ENCODE assay signal across 10 mouse cellular contexts in the genomic region with DNA sequence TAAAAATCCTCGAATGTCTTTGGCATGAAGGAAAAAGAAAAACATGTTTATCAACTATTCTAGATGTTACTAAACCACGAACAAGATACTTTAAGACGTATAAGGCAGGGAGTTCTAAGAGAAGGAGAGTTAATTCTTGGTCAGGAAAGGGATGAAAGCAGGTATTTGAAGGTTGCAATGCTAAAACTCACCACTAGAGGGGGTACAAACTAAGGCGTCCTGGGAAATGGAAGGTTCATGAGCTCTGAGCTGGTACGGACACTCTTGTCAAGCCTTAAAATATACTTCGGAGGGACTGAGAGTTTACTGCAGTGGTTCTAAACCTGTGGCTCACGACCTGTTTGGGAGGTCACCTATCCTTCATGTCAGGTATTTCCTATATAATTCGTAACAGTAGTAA. TPM values are rescaled to one million over a fixed set of nuclear protein-coding genes. Genes with fewer than 3 reads are reported as not detected.
DNase-seq lines count a peak whose midpoint lies in the region; ATAC-seq and TF ChIP-seq lines count a peak whose summit lies in the region.
"Had no signal": no experiment of that assay in that cellular context is flagged by ENCODE, and none has a peak within 500 bp of the region (broad histone marks: within the 10 kb centered on the region; RNA-seq: fewer than 3 reads in every experiment).

No protein-coding gene starts in this region.

- H3K4me1 ChIP-seq in hindbrain, embryonic 14.5 days (replicated peaks; ENCODE audit: control insufficient read depth, insufficient read depth, low read length) = peaks cover 5% of the 10 kb centered on the region; the same call in 1 of the 2 replicates
- H3K4me1 ChIP-seq in hindbrain, embryonic 13.5 days (replicated peaks) = peaks cover 4% of the 10 kb centered on the region; the same call in 1 of the 2 replicates
- no peaks in the 10 kb centered on the region for H3K4me1 ChIP-seq in thymus, adult 2 months (replicated peaks; ENCODE audit: control insufficient read depth, insufficient read depth, low read length)
- H3K4me1 ChIP-seq: embryonic facial prominence, embryonic 12.5 days; liver, embryonic 13.5 days had no signal

- no peak overlapping the region for H3K4me3 ChIP-seq in hindbrain, embryonic 14.5 days (replicated peaks; ENCODE audit: low read length)
- H3K4me3 ChIP-seq in hindbrain, embryonic 13.5 days = no peak overlapping the region
- no peak overlapping the region for H3K4me3 ChIP-seq in thymus, adult 2 months (ENCODE audit: control insufficient read depth, insufficient read depth, low read length)
- H3K4me3 ChIP-seq: embryonic facial prominence, embryonic 12.5 days; liver, embryonic 13.5 days had no signal

- no peak overlapping the region for H3K4me2 ChIP-seq in hindbrain, embryonic 14.5 days (replicated peaks)
- H3K4me2 ChIP-seq in hindbrain, embryonic 13.5 days = no peak overlapping the region
- H3K4me2 ChIP-seq: embryonic facial prominence, embryonic 12.5 days; liver, embryonic 13.5 days had no signal

- no peaks in the 10 kb centered on the region for H3K36me3 ChIP-seq in hindbrain, embryonic 14.5 days (replicated peaks; ENCODE audit: control insufficient read depth, insufficient read depth)
- no peaks in the 10 kb centered on the region for H3K36me3 ChIP-seq in hindbrain, embryonic 13.5 days
- no peaks in the 10 kb centered on the region for H3K36me3 ChIP-seq in thymus, adult 2 months (ENCODE audit: control insufficient read depth, insufficient read depth, low read length)
- H3K36me3 ChIP-seq: embryonic facial prominence, embryonic 12.5 days; liver, embryonic 13.5 days had no signal

- no peaks in the 10 kb centered on the region for H3K9me3 ChIP-seq in hindbrain, embryonic 14.5 days (ENCODE audit: control insufficient read depth, low read length)
- no peaks in the 10 kb centered on the region for H3K9me3 ChIP-seq in hindbrain, embryonic 13.5 days
- H3K9me3 ChIP-seq: embryonic facial prominence, embryonic 12.5 days; liver, embryonic 13.5 days had no signal

- no peak overlapping the region for H3K9ac ChIP-seq in hindbrain, embryonic 14.5 days
- no peak overlapping the region for H3K9ac ChIP-seq in hindbrain, embryonic 13.5 days
- H3K9ac ChIP-seq: embryonic facial prominence, embryonic 12.5 days; liver, embryonic 13.5 days had no signal

- H3K27ac ChIP-seq in hindbrain, embryonic 14.5 days = no peak overlapping the region
- no peak overlapping the region for H3K27ac ChIP-seq in hindbrain, embryonic 13.5 days
- H3K27ac ChIP-seq in thymus, adult 2 months (ENCODE audit: control insufficient read depth, insufficient read depth, low read length) = no peak overlapping the region
- H3K27ac ChIP-seq: embryonic facial prominence, embryonic 12.5 days; liver, embryonic 13.5 days had no signal

- no peak for ATAC-seq in hindbrain, embryonic 14.5 days (ENCODE audit: low FRiP score)
- no peak for ATAC-seq in hindbrain, embryonic 13.5 days (ENCODE audit: low FRiP score)

- TF ChIP-seq POLR2A in thymus, adult 2 months (IDR thresholded peaks at IDR 0.05; ENCODE audit: control insufficient read depth, extremely low read depth, insufficient read depth, low read length, poor library complexity) = no peak
- TF ChIP-seq POLR2A in brain, embryonic 14.5 days (IDR thresholded peaks at IDR 0.05; ENCODE audit: borderline replicate concordance, extremely low read depth, insufficient read depth, insufficient read length, poor library complexity, severe bottlenecking) = no peak

- peak; percentile 78 for DNase-seq in hindbrain, embryonic 14.5 days (ENCODE audit: low spot score)
- peak; percentile 28 for DNase-seq in thymus, adult 2 months
- no peak for DNase-seq in thymus, postnatal 4 days
- DNase-seq in brain, embryonic 14.5 days (ENCODE audit: low read depth) = peak; percentile 69
- peak; percentile 14 to 39 for DNase-seq in frontal cortex, postnatal 36 days (ENCODE audit: low spot score in 2 of 2)
- DNase-seq in mesoderm, embryonic 11.5 days (ENCODE audit: low read depth, low spot score) = peak; percentile 77
- DNase-seq in gastrocnemius, adult 8-10 months (ENCODE audit: low spot score in 2 of 2) = no peak
- DNase-seq: liver, embryonic 13.5 days had no signal

- 50% methylated on average over 8 of the region's 8 CpGs for WGBS in hindbrain, embryonic 14.5 days
- WGBS in hindbrain, embryonic 13.5 days = 49% methylated on average over 8 of the region's 8 CpGs
- 43% methylated on average over 8 of the region's 8 CpGs for WGBS in thymus, adult 2 months

- no peak for TF ChIP-seq CTCF in thymus, adult 2 months (IDR thresholded peaks at IDR 0.05; ENCODE audit: borderline replicate concordance, control insufficient read depth, extremely low read depth, insufficient read depth, low read length, poor library complexity)
- TF ChIP-seq CTCF in brain, embryonic 14.5 days (IDR thresholded peaks at IDR 0.05; ENCODE audit: borderline replicate concordance, extremely low read depth, insufficient read depth, insufficient read length) = peak; percentile 64; the same call in 1 of the 2 replicates

- no peaks in the 10 kb centered on the region for H3K27me3 ChIP-seq in hindbrain, embryonic 14.5 days (ENCODE audit: control insufficient read depth, insufficient read depth, low read length)
- H3K27me3 ChIP-seq in hindbrain, embryonic 13.5 days = no peaks in the 10 kb centered on the region
- H3K27me3 ChIP-seq in thymus, adult 2 months (ENCODE audit: control insufficient read depth, insufficient read depth, low read length) = no peaks in the 10 kb centered on the region
- H3K27me3 ChIP-seq: embryonic facial prominence, embryonic 12.5 days; liver, embryonic 13.5 days had no signal

RNA-seq across cellular contexts. Expression of a gene that starts 41.4 kb away (rescaled TPM):
- polyA plus RNA-seq in hindbrain, embryonic 14.5 days (2014; fragmentation: Nextera tagmentation; extraction: Ambion mirVana) = 0.72 TPM in 2 replicates
- 0.36 and 0.40 TPM in 2 replicates for polyA plus RNA-seq in hindbrain, embryonic 13.5 days (2015; fragmentation: Nextera tagmentation; extraction: Ambion mirVana)
- polyA plus RNA-seq in thymus, adult 2 months (2012; rRNA removed) = 3.8 and 4.2 TPM in 2 replicates
- polyA plus RNA-seq in brain, embryonic 14.5 days (2012; rRNA removed) = 0.21 and 0.25 TPM in 2 replicates
- total RNA-seq in gastrocnemius, adult 8-10 months (2022) = under 1 TPM in 2 of 4 experiments, not detected in 2; 0.47 to 0.91 TPM

Comparison
In these comparisons a context has a peak if more than half of its experiments do, and no peak if none do; other contexts are left out.
1. DNase-seq: peak in hindbrain, embryonic 14.5 days (single experiment), thymus, adult 2 months (single experiment), brain, embryonic 14.5 days (single experiment), frontal cortex, postnatal 36 days (2 of 2) and mesoderm, embryonic 11.5 days (single experiment); none in thymus, postnatal 4 days (single experiment) and gastrocnemius, adult 8-10 months (0 of 2).